In the genomic region with DNA sequence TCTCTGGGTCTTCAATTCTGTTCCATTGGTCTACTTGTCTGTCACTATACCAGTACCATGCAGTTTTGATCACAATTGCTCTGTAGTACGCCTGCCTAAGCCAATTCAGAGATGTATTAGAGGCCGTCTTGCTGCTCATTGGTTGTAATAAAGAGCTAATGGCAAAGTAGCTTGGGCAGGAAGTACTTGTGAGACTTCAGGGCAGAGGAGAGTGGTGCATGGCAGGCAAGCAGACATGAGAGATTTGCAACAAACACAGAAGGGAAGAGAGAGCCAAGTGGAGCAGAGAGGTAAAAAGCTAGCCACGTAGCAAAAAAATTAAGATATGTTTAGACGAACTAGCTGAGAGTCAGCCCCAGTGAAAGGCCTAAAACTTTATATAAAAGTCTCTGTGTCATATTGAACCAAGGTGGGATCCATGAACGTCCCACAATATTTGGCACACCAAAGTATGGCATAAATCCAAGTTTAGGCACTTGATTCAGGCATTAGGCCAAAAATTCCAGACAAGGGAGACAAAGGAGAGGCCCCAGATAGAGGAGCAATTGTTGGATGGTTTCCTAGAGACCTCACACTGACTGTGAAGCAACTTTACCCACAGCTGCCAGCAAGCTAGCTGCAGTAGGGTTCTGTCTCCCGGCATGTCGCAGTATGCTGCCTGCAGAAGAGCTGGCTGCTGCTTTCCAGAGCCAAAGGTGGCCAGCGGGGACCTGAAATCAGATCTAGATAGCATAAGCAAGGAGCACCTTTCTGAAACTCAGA, we compare ENCODE assay signal across 8 mouse cellular contexts. TPM values are rescaled to one million over a fixed set of nuclear protein-coding genes. Genes with fewer than 3 reads are reported as not detected.
DNase-seq lines count a peak whose midpoint lies in the region; ATAC-seq lines count a peak whose summit lies in the region.

No protein-coding gene starts in this region.

- no peaks in the 10 kb centered on the region for H3K9me3 ChIP-seq in forebrain, embryonic 16.5 days (ENCODE audit: control insufficient read depth, low read length)
- H3K9me3 ChIP-seq in midbrain, embryonic 15.5 days: no peaks in the 10 kb centered on the region

- intact Hi-C loops in left cerebral cortex, postnatal 4 days (cut with DNase I): loop anchor here (5.0 kb wide), 2 partner anchors 321 to 521 kb away; no protein-coding TSS in a partner anchor

- no peaks in the 10 kb centered on the region for H3K27me3 ChIP-seq in forebrain, embryonic 16.5 days (replicated peaks; ENCODE audit: control insufficient read depth, insufficient read depth, low read length)
- no peaks in the 10 kb centered on the region for H3K27me3 ChIP-seq in midbrain, embryonic 15.5 days (replicated peaks)

- no peak overlapping the region for H3K4me3 ChIP-seq in forebrain, embryonic 16.5 days (replicated peaks; ENCODE audit: low read length)
- no peak overlapping the region for H3K4me3 ChIP-seq in midbrain, embryonic 15.5 days

- 19% methylated on average over 8 of the region's 8 CpGs for WGBS in forebrain, embryonic 16.5 days
- 40% methylated on average over 8 of the region's 8 CpGs for WGBS in midbrain, embryonic 15.5 days

- H3K9ac ChIP-seq in forebrain, embryonic 16.5 days (replicated peaks; ENCODE audit: low read depth, low read length): no peak overlapping the region
- H3K9ac ChIP-seq in midbrain, embryonic 15.5 days: no peak overlapping the region

- no peaks in the 10 kb centered on the region for H3K36me3 ChIP-seq in forebrain, embryonic 16.5 days (ENCODE audit: control insufficient read depth, insufficient read depth)
- H3K36me3 ChIP-seq in midbrain, embryonic 15.5 days (replicated peaks): no peaks in the 10 kb centered on the region

- peak; percentile 98 for ATAC-seq in forebrain, embryonic 16.5 days
- peak; percentile 93 for ATAC-seq in midbrain, embryonic 15.5 days (replicated peaks)

- H3K4me2 ChIP-seq in forebrain, embryonic 16.5 days (ENCODE audit: low read length): no peak overlapping the region
- H3K4me2 ChIP-seq in midbrain, embryonic 15.5 days: no peak overlapping the region

- peak overlapping the region; percentile 46; the same call in 1 of the 2 replicates for H3K27ac ChIP-seq in forebrain, embryonic 16.5 days (ENCODE audit: low read length)
- H3K27ac ChIP-seq in midbrain, embryonic 15.5 days: peak overlapping the region; percentile 65; the same call in 1 of the 2 replicates

- peaks cover 3% of the 10 kb centered on the region for H3K4me1 ChIP-seq in forebrain, embryonic 16.5 days (replicated peaks; ENCODE audit: control insufficient read depth, insufficient read depth, low read length)
- no peaks in the 10 kb centered on the region for H3K4me1 ChIP-seq in midbrain, embryonic 15.5 days

- DNase-seq in left cerebral cortex, postnatal 4 days: peak; percentile 62
- DNase-seq in left cerebral cortex, adult 8-10 months (ENCODE audit: low spot score in 2 of 2): no peak
- DNase-seq in heart, postnatal 4 days: peak; percentile 65
- no peak for DNase-seq in thymus, postnatal 25 days
- no peak for DNase-seq in T-cell, adult 2 months (ENCODE audit: low spot score)
- no peak for DNase-seq in embryo, embryonic 10 days (ENCODE audit: low spot score)

RNA-seq across cellular contexts. Expression of a gene that starts 14.5 kb away (rescaled TPM):
- not detected for total RNA-seq in left cerebral cortex, postnatal 4 days (2021)
- not detected for total RNA-seq in left cerebral cortex, adult 8-10 months (2022)
- polyA plus RNA-seq in forebrain, embryonic 16.5 days (2015; fragmentation: Nextera tagmentation; extraction: Ambion mirVana): not detected in 2 replicates
- total RNA-seq in heart, postnatal 4 days (2021): under 1 TPM; 0.18 to 0.24 TPM
- 0.15 TPM in 1 of 2 replicates, not detected in the other for polyA plus RNA-seq in midbrain, embryonic 15.5 days (2015; fragmentation: Nextera tagmentation; extraction: Ambion mirVana)

Comparison
In these comparisons a context has a peak if more than half of its experiments do, and no peak if none do; other contexts are left out.
1. DNase-seq: peak in left cerebral cortex, postnatal 4 days (single experiment) and heart, postnatal 4 days (single experiment); none in left cerebral cortex, adult 8-10 months (0 of 2), thymus, postnatal 25 days (single experiment), T-cell, adult 2 months (single experiment) and embryo, embryonic 10 days (single experiment).